In genomic region chr2:13956463-13956862, GRCm38 (mm10) we compare ENCODE assay signal across 23 mouse cellular contexts.
DNase-seq lines count a peak whose midpoint lies in the region; ATAC-seq and TF ChIP-seq lines count a peak whose summit lies in the region.
"Had no signal": no experiment of that assay in that cellular context is flagged by ENCODE, and none has a peak within 500 bp of the region (broad histone marks: within the 10 kb centered on the region; RNA-seq: fewer than 3 reads in every experiment).

No protein-coding gene starts in this region.

- no peak overlapping the region for H3K9ac ChIP-seq in midbrain, embryonic 11.5 days (ENCODE audit: low read length)
- no peak overlapping the region for H3K9ac ChIP-seq in ES-E14 (ENCODE audit: insufficient read depth, low read depth, low read length, poor library complexity, severe bottlenecking)
- H3K9ac ChIP-seq: forebrain, embryonic 13.5 days; hindbrain, embryonic 13.5 days had no signal

- DNase-seq in midbrain, embryonic 11.5 days (ENCODE audit: low spot score, missing footprints), result peak; percentile 49
- no peak for DNase-seq in midbrain, embryonic 10.5 days (ENCODE audit: low spot score)
- DNase-seq in ES-E14 (ENCODE audit: low read depth, low spot score) (peak; percentile 81), ZHBTc4 (ENCODE audit: low read depth, low spot score) (peak; percentile 94)
- DNase-seq in spleen, postnatal 36 days (ENCODE audit: low spot score in 2 of 2), result no peak
- DNase-seq in spleen, adult 18-20 months, result no peak
- DNase-seq: adrenal gland, adult 2 months; adrenal gland, postnatal 14 days; B cell, adult 2 months; cerebellum, adult 18-20 months; cerebellum, adult 9-10 months; cerebellum, postnatal 14 days; gastrocnemius, postnatal 10 days; heart, adult 11 months; kidney, adult 2 months had no signal

- 37% methylated on average over 2 of the region's 2 CpGs for WGBS in midbrain, embryonic 11.5 days
- 29% methylated on average over 2 of the region's 2 CpGs for WGBS in midbrain, embryonic 10.5 days

- no peak overlapping the region for H3K4me3 ChIP-seq in midbrain, embryonic 11.5 days (ENCODE audit: low read depth, low read length)
- no peak overlapping the region for H3K4me3 ChIP-seq in midbrain, embryonic 10.5 days
- 0 out of 4 replicates have a peak overlapping the region, but pooled peaks of 1 of the 2 experiments have one; percentile 12 for H3K4me3 ChIP-seq in ES-E14 (ENCODE audit: insufficient read depth in 1 of 2, low read depth in 1 of 2, low read length in 2 of 2, poor library complexity in 1 of 2, severe bottlenecking in 1 of 2)
- H3K4me3 ChIP-seq: forebrain, embryonic 10.5 days; forebrain, embryonic 13.5 days; hindbrain, embryonic 13.5 days had no signal

- no peak for ATAC-seq in midbrain, embryonic 11.5 days (ENCODE audit: low FRiP score)
- ATAC-seq: forebrain, embryonic 13.5 days; forebrain, embryonic 16.5 days; hindbrain, postnatal 0 days; intestine, postnatal 0 days had no signal

- in situ Hi-C loops in ES-E14 (cut with MboI; ENCODE audit: low sequenced_read_pairs in 2 of 2, unreplicated experiment in 2 of 2), result no loop called here

- no peaks in the 10 kb centered on the region for H3K4me1 ChIP-seq in midbrain, embryonic 11.5 days (ENCODE audit: control insufficient read depth, insufficient read depth, low read length)
- peaks cover 6% of the 10 kb centered on the region for H3K4me1 ChIP-seq in midbrain, embryonic 10.5 days
- peaks cover 3 to 4% of the 10 kb centered on the region in 2 experiments; a peak in 2 of 4 replicates for H3K4me1 ChIP-seq in ES-E14 (ENCODE audit: control insufficient read depth in 2 of 2, insufficient read depth in 2 of 2, low read length in 2 of 2, poor library complexity in 1 of 2)
- H3K4me1 ChIP-seq: forebrain, embryonic 13.5 days; hindbrain, embryonic 13.5 days had no signal

- no peaks in the 10 kb centered on the region for H3K36me3 ChIP-seq in midbrain, embryonic 11.5 days (ENCODE audit: control insufficient read depth, insufficient read depth, low read length)
- no peaks in the 10 kb centered on the region for H3K36me3 ChIP-seq in midbrain, embryonic 10.5 days
- no peaks in the 10 kb centered on the region for H3K36me3 ChIP-seq in ES-E14 (ENCODE audit: control insufficient read depth, insufficient read depth, low read length, poor library complexity, severe bottlenecking)
- H3K36me3 ChIP-seq: forebrain, embryonic 10.5 days; hindbrain, embryonic 13.5 days had no signal

- H3K9me3 ChIP-seq in midbrain, embryonic 11.5 days (ENCODE audit: control insufficient read depth, low read length), result no peaks in the 10 kb centered on the region
- no peaks in the 10 kb centered on the region for H3K9me3 ChIP-seq in midbrain, embryonic 10.5 days (replicated peaks)
- no peaks in the 10 kb centered on the region for H3K9me3 ChIP-seq in ES-E14 (ENCODE audit: control insufficient read depth, insufficient read depth, low read depth, low read length)
- H3K9me3 ChIP-seq: forebrain, embryonic 10.5 days; forebrain, embryonic 13.5 days; hindbrain, embryonic 13.5 days had no signal

- no peak overlapping the region for H3K27ac ChIP-seq in midbrain, embryonic 11.5 days (ENCODE audit: low read depth, low read length)
- H3K27ac ChIP-seq in midbrain, embryonic 10.5 days (replicated peaks), result no peak overlapping the region
- no peak overlapping the region for H3K27ac ChIP-seq in ES-E14 (ENCODE audit: insufficient read depth, low read depth, low read length, poor library complexity, severe bottlenecking)
- H3K27ac ChIP-seq: forebrain, embryonic 10.5 days; forebrain, embryonic 13.5 days; hindbrain, embryonic 13.5 days; hindbrain, postnatal 0 days had no signal

- no peaks in the 10 kb centered on the region for H3K27me3 ChIP-seq in midbrain, embryonic 11.5 days (ENCODE audit: control insufficient read depth, insufficient read depth, low read length)
- no peaks in the 10 kb centered on the region for H3K27me3 ChIP-seq in midbrain, embryonic 10.5 days (ENCODE audit: low read depth, poor library complexity, severe bottlenecking)
- H3K27me3 ChIP-seq: CH12.LX; forebrain, embryonic 13.5 days; hindbrain, embryonic 13.5 days had no signal

- no peak overlapping the region for H3K4me2 ChIP-seq in midbrain, embryonic 11.5 days
- H3K4me2 ChIP-seq: forebrain, embryonic 13.5 days; heart, embryonic 11.5 days; hindbrain, embryonic 13.5 days had no signal

TF ChIP-seq in ES-E14, 5 proteins besides CTCF, POLR2A, EP300 and RAD21:
- no peak for TF ChIP-seq ZC3H11A (IDR thresholded peaks at IDR 0.05; ENCODE audit: borderline replicate concordance, low read depth, low read length)
- TF ChIP-seq CHD2 (IDR thresholded peaks at IDR 0.05; ENCODE audit: low read depth, low read length), result 0 out of 2 replicates have a peak, but pooled peaks have one; percentile 53

Comparison
In these comparisons a context has a peak if more than half of its experiments do, and no peak if none do; other contexts are left out.
1. DNase-seq: peak in midbrain, embryonic 11.5 days (single experiment), ES-E14 (single experiment) and ZHBTc4 (single experiment); none in midbrain, embryonic 10.5 days (single experiment), spleen, postnatal 36 days (0 of 2) and spleen, adult 18-20 months (0 of 2).